Mouse (Mus musculus) embryo, embryonic 11.5 days (tissue): ENCODE measurements around the gene Tex21.
"Not testable (repeated sequence)": the region's sequence is repeated elsewhere in the genome, so short reads cannot be mapped to it uniquely, and the experiment has no call there.

Source experiments
- DNase-seq: peaks from one replicate; pipeline ENCODE4 v3.0.0-alpha.2; 2012; ENCODE audit warnings: low read depth, low spot score

The Tex21 gene

GRCm38 (mm10) chr12:76195912-76196708 lies 50.4 kb downstream of the Tex21 start:
- peak; percentile 68 for DNase-seq

- no peak for DNase-seq
These were observed 52.0 kb downstream of the Tex21 start for GRCm38 (mm10) chr12:76194526-76194925.

GRCm38 (mm10) chr12:76190940-76191339 lies 55.6 kb downstream of the Tex21 start:
- DNase-seq = no peak

GRCm38 (mm10) chr12:76187849-76188248 lies 58.7 kb downstream of the Tex21 start:
- DNase-seq = peak; percentile 13

- no peak for DNase-seq
These were observed 60.1 kb downstream of the Tex21 start for GRCm38 (mm10) chr12:76186473-76186872.

GRCm38 (mm10) chr12:76185167-76185816 lies 61.3 kb downstream of the Tex21 start:
- DNase-seq = no peak

- DNase-seq = no peak
These were observed 62.3 kb downstream of the Tex21 start for GRCm38 (mm10) chr12:76184271-76184670.

- no peak for DNase-seq
These were observed 63.7 kb downstream of the Tex21 start for GRCm38 (mm10) chr12:76182831-76183230.

- DNase-seq = no peak
These were observed 65.1 kb downstream of the Tex21 start for GRCm38 (mm10) chr12:76181471-76181870.

- no peak for DNase-seq
These were observed 66.1 kb downstream of the Tex21 start for GRCm38 (mm10) chr12:76180442-76180841.

- DNase-seq = no peak
These were observed 67.0 kb downstream of the Tex21 start for GRCm38 (mm10) chr12:76179527-76179926.

GRCm38 (mm10) chr12:76179051-76179450 lies 67.5 kb downstream of the Tex21 start:
- no peak for DNase-seq

- peak; percentile 71 for DNase-seq
These were observed 68.6 kb downstream of the Tex21 start for GRCm38 (mm10) chr12:76177864-76178518.

GRCm38 (mm10) chr12:76177000-76177863 lies 69.3 kb downstream of the Tex21 start, which contains the start of gene Esr2:
Esr2 (minus strand) TSS chr12:76177259.
- peak; percentile 16 for DNase-seq

GRCm38 (mm10) chr12:76165641-76166040 lies 80.9 kb downstream of the Tex21 start:
- DNase-seq = no peak

GRCm38 (mm10) chr12:76152389-76152788 lies 94.2 kb downstream of the Tex21 start:
- DNase-seq = not testable (repeated sequence)
